Mouse (Mus musculus) skeletal muscle tissue, adult 2 months (tissue): ENCODE data around the gene Ppa1.
"Not testable (repeated sequence)": the region's sequence is repeated elsewhere in the genome, so short reads cannot be mapped to it uniquely, and the experiment has no call there.

Source experiments
- DNase-seq: peaks from one replicate; pipeline ENCODE4 v3.0.0-alpha.2; 2012; ENCODE audit warnings: low read depth, low spot score

Gene Ppa1

GRCm38 (mm10) chr10:61647790-61648736 lies at the start of gene Ppa1:
Gene Ppa1 (plus strand): TSS chr10:61648552.
- peak; percentile 90 for DNase-seq

- no peak for DNase-seq
Measured at GRCm38 (mm10) chr10:61599556-61600114, 48.7 kb upstream of the Ppa1 start.

- DNase-seq = peak; percentile 23
Measured at GRCm38 (mm10) chr10:61602283-61603033, 45.9 kb upstream of the Ppa1 start.

- no peak for DNase-seq
Measured at GRCm38 (mm10) chr10:61604376-61605065, 43.8 kb upstream of the Ppa1 start.

GRCm38 (mm10) chr10:61605381-61605780 lies 43.0 kb upstream of the Ppa1 start:
- not testable (repeated sequence) for DNase-seq

- peak; percentile 57 for DNase-seq
Measured at GRCm38 (mm10) chr10:61605851-61606250, 42.5 kb upstream of the Ppa1 start.

- no peak for DNase-seq
Measured at GRCm38 (mm10) chr10:61608233-61608632, 40.1 kb upstream of the Ppa1 start.

- DNase-seq = no peak
Measured at GRCm38 (mm10) chr10:61610650-61611235, 37.6 kb upstream of the Ppa1 start.

- DNase-seq = no peak
Measured at GRCm38 (mm10) chr10:61614311-61614710, 34.0 kb upstream of the Ppa1 start.

- no peak for DNase-seq
Measured at GRCm38 (mm10) chr10:61618528-61618927, 29.8 kb upstream of the Ppa1 start.

GRCm38 (mm10) chr10:61621681-61622080 lies 26.7 kb upstream of the Ppa1 start:
- DNase-seq = no peak

- DNase-seq = not testable (repeated sequence)
Measured at GRCm38 (mm10) chr10:61623874-61624273, 24.5 kb upstream of the Ppa1 start.

GRCm38 (mm10) chr10:61624771-61625170 lies 23.6 kb upstream of the Ppa1 start:
- DNase-seq = no peak

GRCm38 (mm10) chr10:61625381-61626257 lies 22.7 kb upstream of the Ppa1 start:
- no peak for DNase-seq

- no peak for DNase-seq
Measured at GRCm38 (mm10) chr10:61626551-61626950, 21.8 kb upstream of the Ppa1 start.

GRCm38 (mm10) chr10:61627195-61627937 lies 21.0 kb upstream of the Ppa1 start:
- no peak for DNase-seq

GRCm38 (mm10) chr10:61627938-61628250 lies 20.5 kb upstream of the Ppa1 start:
- peak; percentile 87 for DNase-seq

- DNase-seq = no peak
Measured at GRCm38 (mm10) chr10:61632445-61632844, 15.9 kb upstream of the Ppa1 start.

- DNase-seq = no peak
Measured at GRCm38 (mm10) chr10:61637055-61637454, 11.3 kb upstream of the Ppa1 start.

GRCm38 (mm10) chr10:61640363-61640762 lies 8.0 kb upstream of the Ppa1 start:
- DNase-seq = no peak
